8 mouse cellular contexts compared by ENCODE assay signal in genomic region chr9:120583314-120583713, GRCm38 (mm10). TPM values are rescaled to one million over a fixed set of nuclear protein-coding genes. Genes with fewer than 3 reads are reported as not detected.
A peak's percentile ranks its signal among the peaks of the same experiment; 100 is the strongest.
DNase-seq lines count a peak whose midpoint lies in the region; ATAC-seq lines count a peak whose summit lies in the region.

No protein-coding gene starts in this region.

- WGBS in heart, embryonic 11.5 days (ENCODE audit: insufficient replicate concordance), result 73% methylated on average over 3 of the region's 3 CpGs
- 70% methylated on average over 3 of the region's 3 CpGs for WGBS in neural tube, embryonic 11.5 days
- 70% methylated on average over 3 of the region's 3 CpGs for WGBS in liver, embryonic 13.5 days (ENCODE audit: insufficient replicate concordance)

- no peaks in the 10 kb centered on the region for H3K36me3 ChIP-seq in heart, embryonic 11.5 days (ENCODE audit: control insufficient read depth, insufficient read depth, low read length)
- no peaks in the 10 kb centered on the region for H3K36me3 ChIP-seq in neural tube, embryonic 11.5 days (ENCODE audit: control insufficient read depth, insufficient read depth, low read length)
- no peaks in the 10 kb centered on the region for H3K36me3 ChIP-seq in liver, embryonic 13.5 days

- H3K27me3 ChIP-seq in heart, embryonic 11.5 days (ENCODE audit: control insufficient read depth, insufficient read depth, low read length), result no peaks in the 10 kb centered on the region
- no peaks in the 10 kb centered on the region for H3K27me3 ChIP-seq in neural tube, embryonic 11.5 days (ENCODE audit: control insufficient read depth, insufficient read depth, low read length)
- no peaks in the 10 kb centered on the region for H3K27me3 ChIP-seq in liver, embryonic 13.5 days

- H3K9me3 ChIP-seq in heart, embryonic 11.5 days (replicated peaks; ENCODE audit: control insufficient read depth, low read length), result no peaks in the 10 kb centered on the region
- H3K9me3 ChIP-seq in neural tube, embryonic 11.5 days (ENCODE audit: control insufficient read depth, low read length), result no peaks in the 10 kb centered on the region
- H3K9me3 ChIP-seq in liver, embryonic 13.5 days (replicated peaks), result no peaks in the 10 kb centered on the region

- H3K9ac ChIP-seq in heart, embryonic 11.5 days (ENCODE audit: low read depth, low read length), result peak overlapping the region; percentile 10; the same call in 1 of the 2 replicates
- H3K9ac ChIP-seq in neural tube, embryonic 11.5 days (ENCODE audit: low read length), result no peak overlapping the region
- H3K9ac ChIP-seq in liver, embryonic 13.5 days, result peak overlapping the region; percentile 59

- H3K4me1 ChIP-seq in heart, embryonic 11.5 days (ENCODE audit: control insufficient read depth, insufficient read depth, low read length), result no peaks in the 10 kb centered on the region
- peaks cover 6% of the 10 kb centered on the region for H3K4me1 ChIP-seq in neural tube, embryonic 11.5 days (ENCODE audit: control insufficient read depth, insufficient read depth, low read length)
- H3K4me1 ChIP-seq in liver, embryonic 13.5 days (replicated peaks), result peaks cover 31% of the 10 kb centered on the region

- H3K27ac ChIP-seq in heart, embryonic 11.5 days (ENCODE audit: low read depth, low read length), result no peak overlapping the region
- H3K27ac ChIP-seq in neural tube, embryonic 11.5 days (ENCODE audit: low read depth, low read length), result no peak overlapping the region
- H3K27ac ChIP-seq in liver, embryonic 13.5 days, result no peak overlapping the region

- H3K4me3 ChIP-seq in heart, embryonic 11.5 days (ENCODE audit: low read depth, low read length), result no peak overlapping the region; the same call in 1 of the 2 replicates
- H3K4me3 ChIP-seq in neural tube, embryonic 11.5 days (ENCODE audit: low read depth, low read length), result no peak overlapping the region
- peak overlapping the region; percentile 45 for H3K4me3 ChIP-seq in liver, embryonic 13.5 days (replicated peaks)

- ATAC-seq in heart, embryonic 11.5 days (replicated peaks; ENCODE audit: insufficient number of reproducible peaks, low FRiP score, low TSS enrichment), result no peak
- no peak for ATAC-seq in neural tube, embryonic 11.5 days (ENCODE audit: insufficient read depth, low FRiP score, low TSS enrichment)
- no peak for ATAC-seq in liver, embryonic 13.5 days (ENCODE audit: low read depth)
- no peak for ATAC-seq in activated CD4-positive, CD25-positive, alpha-beta regulatory T cell, adult 4 months

- intact Hi-C loops in heart, postnatal 14 days (cut with DNase I), result loop anchor here (5.0 kb wide), 1 partner anchor 659 kb away; no protein-coding TSS in a partner anchor

- no peak for DNase-seq in heart, postnatal 14 days
- no peak for DNase-seq in neural tube, embryonic 11.5 days (ENCODE audit: low spot score)
- no peak for DNase-seq in neural tube, embryonic 10.5 days (ENCODE audit: extremely low spot score, low spot score)
- DNase-seq in liver, embryonic 13.5 days, result no peak
- peak; percentile 36 to 52 for DNase-seq in thymus, postnatal 36 days
- DNase-seq in cerebellum, adult 11-12 months, result no peak

- H3K4me2 ChIP-seq in heart, embryonic 11.5 days, result peak overlapping the region; percentile 71
- H3K4me2 ChIP-seq in neural tube, embryonic 11.5 days (ENCODE audit: low read depth), result peak overlapping the region; percentile 54
- H3K4me2 ChIP-seq in liver, embryonic 13.5 days, result peak overlapping the region; percentile 81

RNA-seq across cellular contexts. Expression of gene Rpl14, which starts 12.1 kb away (rescaled TPM):
- polyA plus RNA-seq in heart, embryonic 11.5 days (2014; fragmentation: Nextera tagmentation; extraction: Ambion mirVana), result 644 and 729 TPM in 2 replicates
- total RNA-seq in heart, postnatal 14 days (2021), result 100 to 1,000 TPM; 270 to 309 TPM
- polyA plus RNA-seq in neural tube, embryonic 11.5 days (2014; fragmentation: Nextera tagmentation; extraction: Ambion mirVana), result 750 and 805 TPM in 2 replicates
- polyA plus RNA-seq in liver, embryonic 13.5 days (2015; fragmentation: Nextera tagmentation; extraction: Ambion mirVana), result 604 and 678 TPM in 2 replicates
- 1,000 to 10,000 TPM; 2,156 to 2,621 TPM for polyA plus RNA-seq in activated CD4-positive, CD25-positive, alpha-beta regulatory T cell, adult 4 months (2017; shearing (Covaris generic))

RNA-seq across cellular contexts. Expression of gene Entpd3, which starts 43.7 kb away (rescaled TPM):
- polyA plus RNA-seq in heart, embryonic 11.5 days (2014; fragmentation: Nextera tagmentation; extraction: Ambion mirVana), result 0.20 and 0.66 TPM in 2 replicates
- under 1 TPM in 1 of 2 experiments, not detected in 1; 0.24 TPM for total RNA-seq in heart, postnatal 14 days (2021)
- 0.17 and 0.18 TPM in 2 replicates for polyA plus RNA-seq in neural tube, embryonic 11.5 days (2014; fragmentation: Nextera tagmentation; extraction: Ambion mirVana)
- 0.07 and 0.09 TPM in 2 replicates for polyA plus RNA-seq in liver, embryonic 13.5 days (2015; fragmentation: Nextera tagmentation; extraction: Ambion mirVana)
- polyA plus RNA-seq in activated CD4-positive, CD25-positive, alpha-beta regulatory T cell, adult 4 months (2017; shearing (Covaris generic)), result under 1 TPM in 1 of 2 experiments, not detected in 1; 0.12 TPM

Comparison
In these comparisons a context has a peak if more than half of its experiments do, and no peak if none do; other contexts are left out.
1. DNase-seq: peak in thymus, postnatal 36 days (2 of 2); none in heart, postnatal 14 days (0 of 2), neural tube, embryonic 11.5 days (single experiment), neural tube, embryonic 10.5 days (single experiment), liver, embryonic 13.5 days (single experiment) and cerebellum, adult 11-12 months (single experiment).
2. Peak in every context shown above with its lines, with median percentiles within 50 percentile points of each other: H3K4me2 ChIP-seq.